Mouse (Mus musculus): ENCODE results near the gene A930004D18Rik. TPM values are rescaled to one million over a fixed set of nuclear protein-coding genes. Genes with fewer than 3 reads are reported as not detected.
"Not testable (repeated sequence)": the region's sequence is repeated elsewhere in the genome, so short reads cannot be mapped to it uniquely, and the experiment has no call there.

Gene A930004D18Rik
- total and polyA plus RNA-seq, 3 experiments, result 0.39 to 1.8 TPM; not detected in 1

GRCm38 (mm10) chr2:17982747-17983146 lies 54.8 kb downstream of the A930004D18Rik start:
- no peaks in the 10 kb centered on the region for H3K79me2 ChIP-seq (ENCODE audit: control insufficient read depth, insufficient read depth, low read length, poor library complexity)
- no peaks in the 10 kb centered on the region for H3K4me1 ChIP-seq (ENCODE audit: control insufficient read depth in 1 of 2, insufficient read depth in 2 of 2, low read length in 2 of 2)
- DNase-seq (ENCODE audit: low read depth, low spot score), result no peak
- H3K36me3 ChIP-seq (ENCODE audit: control insufficient read depth in 1 of 2, insufficient read depth in 2 of 2, low read length in 2 of 2), result no peaks in the 10 kb centered on the region
- H3K9ac ChIP-seq (ENCODE audit: control insufficient read depth, low read depth, low read length, poor library complexity, severe bottlenecking), result no peak overlapping the region
- H3K4me3 ChIP-seq (ENCODE audit: control insufficient read depth in 1 of 2, insufficient read depth in 1 of 2, low read depth in 2 of 2, low read length in 2 of 2), result no peak overlapping the region
- TF ChIP-seq GATA1 (IDR thresholded peaks at IDR 0.05; ENCODE audit: low read depth, low read length) (no peak), POLR2A (IDR thresholded peaks at IDR 0.05; ENCODE audit: control insufficient read depth in 1 of 2, insufficient read depth in 1 of 2, low read depth in 1 of 2, low read length in 2 of 2, poor library complexity in 1 of 2) (no peak), USF2 (IDR thresholded peaks at IDR 0.05; ENCODE audit: borderline replicate concordance in 1 of 2, insufficient read depth in 1 of 2, low read depth in 1 of 2, low read length in 2 of 2) (no peak), MAX (IDR thresholded peaks at IDR 0.05; ENCODE audit: low read length) (no peak), BHLHE40 (IDR thresholded peaks at IDR 0.05; ENCODE audit: borderline replicate concordance, low read depth, low read length) (no peak), RCOR1 (IDR thresholded peaks at IDR 0.05; ENCODE audit: low read depth, low read length) (no peak), NRF1 (IDR thresholded peaks at IDR 0.05; ENCODE audit: insufficient read depth, low read depth, low read length, poor library complexity, severe bottlenecking) (no peak), TAL1 (IDR thresholded peaks at IDR 0.05; ENCODE audit: low read length) (no peak), E2F4 (IDR thresholded peaks at IDR 0.05; ENCODE audit: borderline replicate concordance, low read depth, low read length) (no peak), MAFK (IDR thresholded peaks at IDR 0.05; ENCODE audit: borderline replicate concordance, low read depth, low read length) (no peak), USF1 (IDR thresholded peaks at IDR 0.05; ENCODE audit: low read depth, low read length) (no peak)
- H3K27me3 ChIP-seq (ENCODE audit: control insufficient read depth in 1 of 2, insufficient read depth in 2 of 2, low read length in 2 of 2), result no peaks in the 10 kb centered on the region
- H3K9me3 ChIP-seq (replicated peaks; ENCODE audit: insufficient read depth, low read length), result no peaks in the 10 kb centered on the region
- H3K27ac ChIP-seq (ENCODE audit: control insufficient read depth, low read depth, low read length), result no peak overlapping the region

DNA sequence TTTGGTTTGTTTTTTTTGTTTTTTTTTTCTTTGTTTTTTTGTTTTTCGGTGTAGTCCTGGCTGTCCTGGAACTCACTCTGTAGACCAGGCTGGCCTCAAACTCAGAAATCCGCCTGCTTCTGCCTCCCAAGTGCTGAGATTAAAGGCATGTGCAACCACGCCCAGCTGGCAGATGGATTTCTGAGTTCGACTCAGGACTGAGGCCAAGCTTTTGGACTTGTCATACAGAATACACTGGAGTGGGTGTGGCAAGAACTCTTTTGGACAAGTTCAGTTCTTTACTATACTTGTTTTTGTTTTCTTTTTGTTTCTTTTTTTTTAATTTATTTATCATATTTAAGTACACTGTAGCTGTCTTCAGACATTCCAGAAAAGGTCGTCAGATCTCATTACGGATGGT lies 58.8 kb downstream of the A930004D18Rik start:
- no peak for DNase-seq (ENCODE audit: low read depth, low spot score)
- H3K79me2 ChIP-seq (ENCODE audit: control insufficient read depth, insufficient read depth, low read length, poor library complexity), result no peaks in the 10 kb centered on the region
- no peak overlapping the region for H3K27ac ChIP-seq (ENCODE audit: control insufficient read depth, low read depth, low read length)
- no peaks in the 10 kb centered on the region for H3K27me3 ChIP-seq (ENCODE audit: control insufficient read depth in 1 of 2, insufficient read depth in 2 of 2, low read length in 2 of 2)
- H3K9ac ChIP-seq (ENCODE audit: control insufficient read depth, low read depth, low read length, poor library complexity, severe bottlenecking), result no peak overlapping the region
- no peak overlapping the region for H3K4me3 ChIP-seq (ENCODE audit: control insufficient read depth in 1 of 2, insufficient read depth in 1 of 2, low read depth in 2 of 2, low read length in 2 of 2)
- H3K36me3 ChIP-seq (ENCODE audit: control insufficient read depth in 1 of 2, insufficient read depth in 2 of 2, low read length in 2 of 2), result no peaks in the 10 kb centered on the region
- no peaks in the 10 kb centered on the region for H3K4me1 ChIP-seq (ENCODE audit: control insufficient read depth in 1 of 2, insufficient read depth in 2 of 2, low read length in 2 of 2)
- no peaks in the 10 kb centered on the region for H3K9me3 ChIP-seq (replicated peaks; ENCODE audit: insufficient read depth, low read length)
- no peak for TF ChIP-seq USF2 (IDR thresholded peaks at IDR 0.05; ENCODE audit: borderline replicate concordance in 1 of 2, insufficient read depth in 1 of 2, low read depth in 1 of 2, low read length in 2 of 2)
- no peak for TF ChIP-seq MAX (IDR thresholded peaks at IDR 0.05; ENCODE audit: low read length)
- TF ChIP-seq TBP (IDR thresholded peaks at IDR 0.05; ENCODE audit: low read depth, low read length), result no peak
- no peak for TF ChIP-seq POLR2AphosphoS2 (IDR thresholded peaks at IDR 0.05; ENCODE audit: low read length)
- TF ChIP-seq SMC3 (IDR thresholded peaks at IDR 0.05; ENCODE audit: low read depth, low read length), result no peak
- no peak for TF ChIP-seq ELF1 (IDR thresholded peaks at IDR 0.05; ENCODE audit: low read depth, low read length)
- TF ChIP-seq MAFK (IDR thresholded peaks at IDR 0.05; ENCODE audit: borderline replicate concordance, low read depth, low read length), result no peak
- TF ChIP-seq BHLHE40 (IDR thresholded peaks at IDR 0.05; ENCODE audit: borderline replicate concordance, low read depth, low read length), result no peak
- TF ChIP-seq GABPA (IDR thresholded peaks at IDR 0.05; ENCODE audit: low read depth, low read length), result no peak
- TF ChIP-seq MAZ (IDR thresholded peaks at IDR 0.05; ENCODE audit: low read depth, low read length), result no peak
- no peak for TF ChIP-seq MXI1 (IDR thresholded peaks at IDR 0.05; ENCODE audit: low read depth, low read length)
- TF ChIP-seq ZMIZ1 (IDR thresholded peaks at IDR 0.05; ENCODE audit: low read depth, low read length), result no peak
- no peak for TF ChIP-seq ETS1 (IDR thresholded peaks at IDR 0.05; ENCODE audit: low read depth, low read length)
- no peak for TF ChIP-seq JUND (IDR thresholded peaks at IDR 0.05; ENCODE audit: low read depth, low read length)
- no peak for TF ChIP-seq POLR2A (IDR thresholded peaks at IDR 0.05; ENCODE audit: control insufficient read depth in 1 of 2, insufficient read depth in 1 of 2, low read depth in 1 of 2, low read length in 2 of 2, poor library complexity in 1 of 2)
- no peak for TF ChIP-seq MYB (IDR thresholded peaks at IDR 0.05; ENCODE audit: low read depth, low read length)
- no peak for TF ChIP-seq GATA1 (IDR thresholded peaks at IDR 0.05; ENCODE audit: low read depth, low read length)
- TF ChIP-seq HCFC1 (IDR thresholded peaks at IDR 0.05; ENCODE audit: low read depth, low read length), result no peak
- no peak for TF ChIP-seq NRF1 (IDR thresholded peaks at IDR 0.05; ENCODE audit: insufficient read depth, low read depth, low read length, poor library complexity, severe bottlenecking)
- TF ChIP-seq USF1 (IDR thresholded peaks at IDR 0.05; ENCODE audit: low read depth, low read length), result no peak

GRCm38 (mm10) chr2:17978251-17978650 lies 59.3 kb downstream of the A930004D18Rik start:
- H3K9me3 ChIP-seq (replicated peaks; ENCODE audit: insufficient read depth, low read length); H3K79me2 ChIP-seq (ENCODE audit: control insufficient read depth, insufficient read depth, low read length, poor library complexity); H3K27ac ChIP-seq (ENCODE audit: control insufficient read depth, low read depth, low read length); H3K27me3 ChIP-seq (ENCODE audit: control insufficient read depth in 1 of 2, insufficient read depth in 2 of 2, low read length in 2 of 2); H3K4me3 ChIP-seq (ENCODE audit: control insufficient read depth in 1 of 2, insufficient read depth in 1 of 2, low read depth in 2 of 2, low read length in 2 of 2); H3K9ac ChIP-seq (ENCODE audit: control insufficient read depth, low read depth, low read length, poor library complexity, severe bottlenecking); H3K4me1 ChIP-seq (ENCODE audit: control insufficient read depth in 1 of 2, insufficient read depth in 2 of 2, low read length in 2 of 2); H3K36me3 ChIP-seq (ENCODE audit: control insufficient read depth in 1 of 2, insufficient read depth in 2 of 2, low read length in 2 of 2); DNase-seq (ENCODE audit: low read depth, low spot score): not testable (repeated sequence)
